Mouse (Mus musculus): ENCODE measurements around the gene Btbd2. TPM values are rescaled to one million over a fixed set of nuclear protein-coding genes. Genes with fewer than 3 reads are reported as not detected.
"Not testable (repeated sequence)": the region's sequence is repeated elsewhere in the genome, so short reads cannot be mapped to it uniquely, and the experiment has no call there.

The Btbd2 gene
- polyA plus RNA-seq, 1 experiment from 2014 or later: 109 TPM

DNA sequence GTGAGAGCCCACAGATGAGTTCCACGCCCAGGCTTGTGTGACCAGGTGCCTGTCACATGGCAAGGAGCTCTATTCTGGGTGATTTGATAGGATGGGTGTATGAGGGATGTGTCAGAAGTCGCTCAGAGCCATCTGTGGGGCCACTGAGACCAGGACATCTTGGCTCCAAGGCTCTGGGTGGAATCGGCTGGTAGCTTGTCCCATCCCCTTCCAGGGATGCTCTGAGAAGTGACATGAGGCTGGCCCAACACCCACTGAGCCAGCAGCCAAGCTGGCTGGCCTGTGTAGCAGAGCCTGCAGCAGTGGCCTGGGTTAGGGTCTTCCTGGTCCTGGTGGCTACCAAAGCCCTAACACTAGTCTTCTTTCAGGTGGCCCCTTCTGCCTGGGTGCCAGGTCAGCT, 48.4 kb downstream of the Btbd2 start:
- peaks cover 49% of the 10 kb centered on the region for H3K36me3 ChIP-seq
- H3K9me3 ChIP-seq: no peaks in the 10 kb centered on the region
- H3K4me2 ChIP-seq (replicated peaks): no peak overlapping the region
- H3K27ac ChIP-seq: no peak overlapping the region
- no peak overlapping the region for H3K4me3 ChIP-seq
- H3K27me3 ChIP-seq: no peaks in the 10 kb centered on the region
- WGBS: 83% methylated on average over 3 of the region's 3 CpGs
- no peak for ATAC-seq (ENCODE audit: insufficient number of reproducible peaks, insufficient read depth, low FRiP score, low TSS enrichment)
- peaks cover 8% of the 10 kb centered on the region for H3K4me1 ChIP-seq
- no peak overlapping the region for H3K9ac ChIP-seq

DNA sequence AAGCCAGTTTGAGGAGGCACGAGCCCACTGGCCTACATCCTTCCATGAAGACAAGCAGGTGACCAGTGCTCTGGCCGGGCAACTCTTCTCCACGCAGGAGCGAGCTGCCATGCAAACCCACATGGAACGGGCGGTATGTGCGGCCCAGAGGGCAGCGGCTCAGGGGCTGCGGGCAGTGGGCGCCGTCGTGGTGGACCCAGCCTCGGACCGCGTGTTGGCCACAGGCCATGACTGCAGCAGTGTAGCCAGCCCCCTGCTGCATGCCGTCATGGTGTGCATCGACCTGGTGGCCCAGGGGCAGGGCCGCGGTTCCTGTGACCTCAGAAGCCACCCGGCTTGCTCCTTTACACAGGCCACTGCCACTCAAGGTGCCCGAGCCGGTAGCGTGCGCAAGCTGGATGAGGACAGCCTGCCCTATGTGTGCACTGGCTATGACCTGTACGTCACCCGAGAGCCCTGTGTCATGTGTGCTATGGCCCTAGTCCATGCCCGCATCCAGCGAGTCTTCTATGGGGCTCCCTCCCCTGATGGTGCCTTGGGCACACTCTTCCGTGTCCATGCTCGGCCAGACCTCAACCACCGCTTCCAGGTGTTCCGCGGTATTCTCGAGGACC, 50.0 kb downstream of the Btbd2 start:
- peaks cover 42% of the 10 kb centered on the region for H3K36me3 ChIP-seq
- 95% methylated on average over 34 of the region's 34 CpGs for WGBS
- H3K27me3 ChIP-seq: no peaks in the 10 kb centered on the region
- no peak for ATAC-seq (ENCODE audit: insufficient number of reproducible peaks, insufficient read depth, low FRiP score, low TSS enrichment)
- no peak overlapping the region for H3K9ac ChIP-seq
- no peaks in the 10 kb centered on the region for H3K9me3 ChIP-seq
- peaks cover 10% of the 10 kb centered on the region for H3K4me1 ChIP-seq
- H3K27ac ChIP-seq: no peak overlapping the region
- no peak overlapping the region for H3K4me2 ChIP-seq (replicated peaks)
- no peak overlapping the region for H3K4me3 ChIP-seq

DNA sequence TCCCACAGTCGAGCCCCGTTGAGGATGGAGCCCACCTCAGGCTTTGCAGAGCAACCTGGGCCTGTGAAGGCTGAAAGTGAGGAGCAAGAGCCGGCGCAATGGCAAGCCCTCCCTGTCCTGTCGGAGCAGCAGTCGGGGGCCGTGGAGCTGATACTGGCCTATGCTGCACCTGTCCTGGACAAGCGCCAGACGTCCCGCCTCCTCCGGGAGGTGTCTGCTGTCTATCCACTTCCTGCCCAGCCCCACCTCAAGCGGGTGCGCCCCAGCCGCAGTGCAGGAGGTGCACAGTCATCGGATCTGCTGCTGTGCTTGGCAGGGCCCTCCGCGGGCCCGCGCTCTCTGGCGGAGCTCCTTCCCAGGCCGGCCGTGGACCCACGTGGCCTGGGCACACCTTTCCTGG, 50.6 kb downstream of the Btbd2 start:
- H3K4me3 ChIP-seq: no peak overlapping the region
- H3K36me3 ChIP-seq: peaks cover 41% of the 10 kb centered on the region
- ATAC-seq (ENCODE audit: insufficient number of reproducible peaks, insufficient read depth, low FRiP score, low TSS enrichment): no peak
- H3K4me2 ChIP-seq (replicated peaks): no peak overlapping the region
- no peak overlapping the region for H3K9ac ChIP-seq
- 89% methylated on average over 23 of the region's 23 CpGs for WGBS
- no peaks in the 10 kb centered on the region for H3K27me3 ChIP-seq
- no peak overlapping the region for H3K27ac ChIP-seq
- H3K4me1 ChIP-seq: peaks cover 10% of the 10 kb centered on the region
- no peaks in the 10 kb centered on the region for H3K9me3 ChIP-seq

DNA sequence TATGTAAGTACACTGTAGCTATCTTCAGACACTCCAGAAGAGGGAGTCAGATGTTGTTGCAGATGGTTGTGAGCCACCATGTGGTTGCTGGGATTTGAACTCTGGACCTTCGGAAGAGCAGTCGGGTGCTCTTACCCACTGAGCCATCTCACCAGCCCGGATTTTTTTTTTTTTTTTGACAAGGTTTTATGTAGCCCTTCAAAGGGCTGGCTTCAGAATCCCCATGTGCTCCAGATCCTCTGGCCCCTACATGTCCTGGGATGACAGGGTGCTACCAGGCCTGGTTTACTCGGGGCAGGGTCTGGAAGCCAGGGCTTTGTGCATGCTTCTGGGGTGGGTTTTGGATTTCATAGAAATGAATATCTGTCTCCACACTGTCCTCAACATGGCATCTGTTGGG, 51.1 kb downstream of the Btbd2 start, which contains the start of gene Gm49322:
Gene Gm49322 (plus strand): TSS at position 301 of the 400 bp plus-strand sequence.
- H3K9me3 ChIP-seq; H3K27me3 ChIP-seq; H3K27ac ChIP-seq; H3K4me3 ChIP-seq; H3K4me2 ChIP-seq (replicated peaks); ATAC-seq (ENCODE audit: insufficient number of reproducible peaks, insufficient read depth, low FRiP score, low TSS enrichment); H3K9ac ChIP-seq: not testable (repeated sequence)
- WGBS: 76% methylated on average over 2 of the region's 4 CpGs
- peaks cover 10% of the 10 kb centered on the region for H3K4me1 ChIP-seq
- peaks cover 41% of the 10 kb centered on the region for H3K36me3 ChIP-seq

DNA sequence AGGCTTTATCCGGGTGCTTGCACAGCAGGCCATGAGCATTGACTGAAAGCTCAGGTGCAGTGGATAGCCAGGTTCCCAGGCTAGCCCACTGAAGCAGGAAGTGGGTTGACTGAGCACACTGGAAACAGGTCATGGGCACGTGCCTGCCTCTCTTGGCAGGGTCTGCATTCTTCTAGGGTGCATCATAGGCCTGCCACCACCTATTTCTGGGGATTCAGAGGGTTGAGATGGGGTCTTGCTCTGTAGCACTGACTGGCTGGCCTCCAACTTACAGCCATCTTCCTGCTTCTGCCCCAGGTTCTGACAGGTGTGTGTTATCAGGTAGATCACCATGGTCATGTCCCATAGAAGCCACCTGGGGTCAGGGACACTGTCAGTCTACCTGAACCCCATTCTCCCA, 51.9 kb downstream of the Btbd2 start:
- no peaks in the 10 kb centered on the region for H3K27me3 ChIP-seq
- H3K4me3 ChIP-seq: no peak overlapping the region
- ATAC-seq (ENCODE audit: insufficient number of reproducible peaks, insufficient read depth, low FRiP score, low TSS enrichment): no peak
- no peak overlapping the region for H3K4me2 ChIP-seq (replicated peaks)
- H3K4me1 ChIP-seq: peaks cover 10% of the 10 kb centered on the region
- H3K9me3 ChIP-seq: no peaks in the 10 kb centered on the region
- H3K36me3 ChIP-seq: peaks cover 41% of the 10 kb centered on the region
- WGBS: 90% methylated on average over 2 of the region's 2 CpGs
- no peak overlapping the region for H3K9ac ChIP-seq
- no peak overlapping the region for H3K27ac ChIP-seq

DNA sequence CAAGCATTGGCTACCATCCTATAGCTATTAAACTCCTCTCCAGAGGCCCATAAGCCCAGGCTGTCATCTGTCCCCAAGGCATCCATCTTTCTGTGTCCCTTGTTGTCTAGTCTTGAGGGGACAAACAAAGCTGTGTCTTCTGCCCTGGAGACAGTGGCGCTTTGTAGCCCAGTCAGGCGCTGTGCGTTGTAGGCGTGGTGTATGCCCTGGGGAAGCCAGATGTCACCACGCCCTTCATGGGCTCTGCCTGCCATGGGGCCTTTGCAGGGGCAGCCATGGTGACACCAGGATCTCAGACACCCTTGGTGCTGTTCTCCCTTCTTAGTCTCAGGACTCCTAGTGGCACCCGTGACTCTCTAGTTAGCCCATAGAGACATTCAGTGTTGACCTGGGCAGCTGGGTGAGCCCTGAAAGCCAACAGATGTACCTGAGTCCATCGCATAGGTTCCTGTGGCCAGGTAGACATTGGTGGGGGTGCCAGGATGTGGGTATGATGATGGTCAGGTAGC, 52.8 kb downstream of the Btbd2 start:
- Histone ChIP-seq H3K27me3 (no peaks in the 10 kb centered on the region), H3K36me3 (peaks cover 32% of the 10 kb centered on the region), H3K27ac (no peak overlapping the region; the same call in 1 of the 2 replicates), H3K9ac (peak overlapping the region; percentile 61), H3K4me3 (peak overlapping the region; percentile 75), H3K4me2 (replicated peaks) (peak overlapping the region; percentile 86), H3K4me1 (peaks cover 10% of the 10 kb centered on the region), H3K9me3 (no peaks in the 10 kb centered on the region)
- ATAC-seq (ENCODE audit: insufficient number of reproducible peaks, insufficient read depth, low FRiP score, low TSS enrichment): no peak
- WGBS: 92% methylated on average over 7 of the region's 7 CpGs

DNA sequence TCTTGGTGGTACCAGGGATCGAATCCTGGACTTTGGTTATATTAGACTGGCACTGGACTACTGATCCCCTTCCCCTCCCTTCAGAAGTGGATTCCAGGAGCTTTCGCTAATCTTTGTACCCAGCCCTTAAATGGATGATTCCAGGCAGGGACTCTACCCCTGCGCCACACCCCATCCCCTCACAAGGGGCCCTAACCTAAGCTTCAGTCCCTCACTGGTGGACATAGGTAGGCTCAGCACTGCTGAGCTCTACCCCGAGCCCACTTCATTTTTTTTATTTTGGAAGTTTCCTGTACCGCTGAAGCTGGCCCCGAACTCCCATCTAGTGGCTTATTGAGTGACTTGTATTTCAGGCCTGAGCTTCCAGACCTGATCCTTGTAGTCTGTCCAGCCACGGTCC, 53.5 kb downstream of the Btbd2 start:
- Histone ChIP-seq H3K27me3 (no peaks in the 10 kb centered on the region), H3K4me2 (replicated peaks) (peak overlapping the region; percentile 86), H3K4me3 (peak overlapping the region; percentile 75), H3K9ac (peak overlapping the region; percentile 61), H3K36me3 (peaks cover 25% of the 10 kb centered on the region), H3K4me1 (peaks cover 10% of the 10 kb centered on the region), H3K9me3 (no peaks in the 10 kb centered on the region), H3K27ac (peak overlapping the region; percentile 87)
- WGBS: 34% methylated on average over 7 of the region's 7 CpGs
- ATAC-seq (ENCODE audit: insufficient number of reproducible peaks, insufficient read depth, low FRiP score, low TSS enrichment): no peak

DNA sequence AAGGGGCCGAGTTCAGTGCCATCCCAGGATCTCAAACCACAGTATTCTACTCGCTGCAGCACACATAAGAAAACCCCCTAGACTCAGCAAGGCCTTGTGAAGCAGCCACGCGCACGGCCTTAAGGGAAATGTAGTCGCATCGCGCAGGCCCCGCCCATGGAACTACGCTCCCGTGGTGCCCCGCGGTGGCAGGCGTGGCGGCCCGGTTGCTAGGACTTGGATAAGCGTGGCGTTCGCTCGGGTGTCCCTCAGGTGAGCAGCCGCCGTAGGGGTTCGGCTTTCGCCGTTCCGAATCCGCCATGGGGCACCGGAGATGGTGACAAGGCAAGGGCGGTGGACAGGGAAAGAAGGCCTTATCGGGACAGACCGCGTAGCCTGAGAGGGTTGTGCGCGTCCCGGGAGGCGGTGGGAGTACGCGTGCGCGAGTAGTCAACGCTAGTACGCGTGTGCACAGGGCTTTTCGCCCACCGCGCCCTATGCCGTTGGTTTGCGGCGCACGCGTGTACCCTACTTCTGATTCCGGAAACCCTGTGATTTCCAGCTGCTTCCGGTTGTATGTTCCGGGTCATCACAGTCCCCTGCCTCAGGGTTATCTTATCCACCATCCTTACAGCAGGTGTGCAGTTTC, 54.1 kb downstream of the Btbd2 start, which contains the start of the genes Scamp4 and Adat3:
Gene Scamp4 (plus strand): TSS at position 175 of the 628 bp plus-strand sequence.
Gene Adat3 (plus strand): TSS at position 183 of the 628 bp plus-strand sequence.
- Histone ChIP-seq H3K9me3 (no peaks in the 10 kb centered on the region), H3K4me1 (peaks cover 10% of the 10 kb centered on the region), H3K9ac (peak within 1 kb of the TSS; percentile 61), H3K4me2 (replicated peaks) (peak within 1 kb of the TSS; percentile 86), H3K36me3 (peaks cover 19% of the 10 kb centered on the region), H3K4me3 (peak within 1 kb of the TSS; percentile 75), H3K27me3 (no peaks in the 10 kb centered on the region), H3K27ac (peak within 1 kb of the TSS; percentile 87)
- peak; percentile 92 for ATAC-seq (ENCODE audit: insufficient number of reproducible peaks, insufficient read depth, low FRiP score, low TSS enrichment)
- under 1% methylated on average over 54 of the region's 54 CpGs for WGBS

DNA sequence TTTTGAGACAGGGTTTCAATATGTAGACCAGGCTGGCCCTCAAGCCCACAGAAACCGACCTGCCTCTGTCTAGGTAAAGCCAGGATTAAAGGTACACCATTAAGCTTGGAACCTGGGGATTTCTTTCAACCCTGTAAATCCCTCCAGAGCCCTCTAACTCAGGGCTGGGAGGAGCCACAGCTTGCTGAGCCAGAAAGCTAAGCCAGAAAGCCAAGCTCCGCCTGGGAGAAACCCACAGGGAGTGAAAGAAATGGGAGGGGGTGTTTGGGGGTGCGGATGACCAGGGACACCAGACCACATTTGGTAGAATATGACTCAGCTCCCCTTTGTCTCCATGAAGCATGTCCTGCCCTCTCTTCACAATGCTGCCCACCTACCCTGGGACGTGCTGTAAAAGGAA, 60.6 kb downstream of the Btbd2 start:
- Histone ChIP-seq H3K4me3 (no peak overlapping the region), H3K9ac (no peak overlapping the region), H3K36me3 (no peaks in the 10 kb centered on the region), H3K4me1 (no peaks in the 10 kb centered on the region), H3K27me3 (no peaks in the 10 kb centered on the region), H3K27ac (no peak overlapping the region), H3K9me3 (no peaks in the 10 kb centered on the region), H3K4me2 (replicated peaks) (no peak overlapping the region)
- 47% methylated on average over 4 of the region's 4 CpGs for WGBS
- no peak for ATAC-seq (ENCODE audit: insufficient number of reproducible peaks, insufficient read depth, low FRiP score, low TSS enrichment)

Small RNAs within 50 kb of the gene (microRNA-seq; reads per million reads assigned to microRNA genes)
- gene Mir6912: not detected

Other genes starting within 250 kb of the Btbd2 start
- gene Tcf3, start 223.4 kb downstream of the Btbd2 start, polyA plus RNA-seq (2016; fragmentation: Nextera tagmentation; extraction: Ambion mirVana): 251 and 258 TPM in 2 replicates
- 0.10 and 0.13 TPM in 2 replicates for gene Onecut3, start 162.2 kb downstream of the Btbd2 start, polyA plus RNA-seq (2016; fragmentation: Nextera tagmentation; extraction: Ambion mirVana)
- gene Atp8b3, start 117.9 kb downstream of the Btbd2 start, polyA plus RNA-seq (2016; fragmentation: Nextera tagmentation; extraction: Ambion mirVana): 0.19 and 0.23 TPM in 2 replicates
- 32.9 and 33.1 TPM in 2 replicates for gene Rexo1, start 95.5 kb downstream of the Btbd2 start, polyA plus RNA-seq (2016; fragmentation: Nextera tagmentation; extraction: Ambion mirVana)
- 12.4 and 12.5 TPM in 2 replicates for gene Klf16, start 79.8 kb downstream of the Btbd2 start, polyA plus RNA-seq (2016; fragmentation: Nextera tagmentation; extraction: Ambion mirVana)
- gene Abhd17a, start 66.7 kb downstream of the Btbd2 start, polyA plus RNA-seq (2016; fragmentation: Nextera tagmentation; extraction: Ambion mirVana): 123 and 125 TPM in 2 replicates
- gene Scamp4, start 54.2 kb downstream of the Btbd2 start, polyA plus RNA-seq (2016; fragmentation: Nextera tagmentation; extraction: Ambion mirVana): 77.4 and 80.6 TPM in 2 replicates
- 7.0 and 7.8 TPM in 2 replicates for gene Adat3, start 54.2 kb downstream of the Btbd2 start, polyA plus RNA-seq (2016; fragmentation: Nextera tagmentation; extraction: Ambion mirVana)
- 4.7 and 5.9 TPM in 2 replicates for gene Gm49322, start 51.0 kb downstream of the Btbd2 start, polyA plus RNA-seq (2016; fragmentation: Nextera tagmentation; extraction: Ambion mirVana)
- 250 and 263 TPM in 2 replicates for gene Csnk1g2, start 34.2 kb downstream of the Btbd2 start, polyA plus RNA-seq (2016; fragmentation: Nextera tagmentation; extraction: Ambion mirVana)
- 117 and 122 TPM in 2 replicates for gene Mknk2, start 21.0 kb upstream of the Btbd2 start, polyA plus RNA-seq (2016; fragmentation: Nextera tagmentation; extraction: Ambion mirVana)
- gene Mob3a, start 44.9 kb upstream of the Btbd2 start, polyA plus RNA-seq (2016; fragmentation: Nextera tagmentation; extraction: Ambion mirVana): 57.4 and 60.9 TPM in 2 replicates
- gene Izumo4, start 45.1 kb upstream of the Btbd2 start, polyA plus RNA-seq (2016; fragmentation: Nextera tagmentation; extraction: Ambion mirVana): 20.5 and 23.6 TPM in 2 replicates
- 84.7 and 85.8 TPM in 2 replicates for gene Ap3d1, start 85.2 kb upstream of the Btbd2 start, polyA plus RNA-seq (2016; fragmentation: Nextera tagmentation; extraction: Ambion mirVana)
- gene Dot1l, start 98.1 kb upstream of the Btbd2 start, polyA plus RNA-seq (2016; fragmentation: Nextera tagmentation; extraction: Ambion mirVana): 23.5 and 26.1 TPM in 2 replicates
- gene Sf3a2, start 141.1 kb upstream of the Btbd2 start, polyA plus RNA-seq (2016; fragmentation: Nextera tagmentation; extraction: Ambion mirVana): 64.8 and 71.7 TPM in 2 replicates
- 132 and 142 TPM in 2 replicates for gene Plekhj1, start 141.6 kb upstream of the Btbd2 start, polyA plus RNA-seq (2016; fragmentation: Nextera tagmentation; extraction: Ambion mirVana)
- not detected in 2 replicates for gene Amh, start 148.2 kb upstream of the Btbd2 start, polyA plus RNA-seq (2016; fragmentation: Nextera tagmentation; extraction: Ambion mirVana)
- gene Jsrp1, start 156.4 kb upstream of the Btbd2 start, polyA plus RNA-seq (2016; fragmentation: Nextera tagmentation; extraction: Ambion mirVana): 1.6 and 1.8 TPM in 2 replicates
- gene Oaz1, start 169.6 kb upstream of the Btbd2 start, polyA plus RNA-seq (2016; fragmentation: Nextera tagmentation; extraction: Ambion mirVana): 1,786 and 1,871 TPM in 2 replicates
- gene Lingo3, start 187.0 kb upstream of the Btbd2 start, polyA plus RNA-seq (2016; fragmentation: Nextera tagmentation; extraction: Ambion mirVana): 1.7 and 2.1 TPM in 2 replicates
- gene Lsm7, start 198.1 kb upstream of the Btbd2 start, polyA plus RNA-seq (2016; fragmentation: Nextera tagmentation; extraction: Ambion mirVana): 314 and 329 TPM in 2 replicates
- 52.0 and 53.0 TPM in 2 replicates for gene Sppl2b, start 198.2 kb upstream of the Btbd2 start, polyA plus RNA-seq (2016; fragmentation: Nextera tagmentation; extraction: Ambion mirVana)
- gene Tmprss9, start 214.8 kb upstream of the Btbd2 start, polyA plus RNA-seq (2016; fragmentation: Nextera tagmentation; extraction: Ambion mirVana): 0.09 and 0.10 TPM in 2 replicates
- 308 and 322 TPM in 2 replicates for gene Timm13, start 243.9 kb upstream of the Btbd2 start, polyA plus RNA-seq (2016; fragmentation: Nextera tagmentation; extraction: Ambion mirVana)

All from embryonic facial prominence, embryonic 12.5 days (tissue).